Mouse (Mus musculus) heart, postnatal 10 days (tissue): ENCODE measurements around the gene Gm45785. TPM values are rescaled to one million over a fixed set of nuclear protein-coding genes. Genes with fewer than 3 reads are reported as not detected.
"Not testable (repeated sequence)": the region's sequence is repeated elsewhere in the genome, so short reads cannot be mapped to it uniquely, and the experiment has no call there.

ENCODE experiments used
- DNase-seq, 2 experiments: peaks; one replicate each; pipeline ENCODE4 v3.0.0; 2021
- intact Hi-C: fragments of 180-260 bp; cut with DNase I; formaldehyde crosslinking; loops from one replicate; pipeline ENCODE4 v1.15.1; 2025
- total RNA-seq, 2 experiments: library from RNA; stranded (reverse); gene quantifications; 2 replicates each; pipeline ENCODE4 v1.2.3; 2021

The Gm45785 gene
- total RNA-seq = not detected

- intact Hi-C loops = loop anchor here (5.0 kb wide), 3 partner anchors 96 to 336 kb away; partner anchors contain the start of genes Hras, Ifitm5, Lrrc56 and Rnh1
Observed at GRCm38 (mm10) chr7:140855860-140856784, at the start of gene Gm45785. TSS of gene Gm45785 (minus strand) at chr7:140856331.

GRCm38 (mm10) chr7:140905642-140906081 is 49.5 kb upstream of the Gm45785 start:
- intact Hi-C loops = loop anchor here (5.0 kb wide), 1 partner anchor 52 kb away; the partner anchor contains the start of genes Gm45717 and Ifitm2
- no peak for DNase-seq

More at GRCm38 (mm10) chr7:140855860-140856784, at the start of gene Gm45785:
- DNase-seq = peak; percentile 90 to 91

GRCm38 (mm10) chr7:140903212-140903611 is 47.1 kb upstream of the Gm45785 start:
- intact Hi-C loops = loop anchor here (1.0 to 2.0 kb wide), 2 partner anchors 59 to 824 kb away; no protein-coding TSS in a partner anchor
- DNase-seq = peak; percentile 83 to 92

- peak; percentile 44 to 50 for DNase-seq
- intact Hi-C loops = loop anchor here (2.0 kb wide), 1 partner anchor 823 kb away; no protein-coding TSS in a partner anchor
Observed at GRCm38 (mm10) chr7:140902036-140902875, 46.1 kb upstream of the Gm45785 start.

GRCm38 (mm10) chr7:140900220-140900619 is 44.1 kb upstream of the Gm45785 start, which contains the start of gene Cox8b:
TSS of gene Cox8b (minus strand) at chr7:140900446.
- DNase-seq = peak; percentile 78 to 81
- intact Hi-C loops = no loop called here

- peak; percentile 15 to 26 for DNase-seq
- intact Hi-C loops = no loop called here
Observed at GRCm38 (mm10) chr7:140899121-140899520, 43.0 kb upstream of the Gm45785 start.

GRCm38 (mm10) chr7:140897863-140898262 is 41.7 kb upstream of the Gm45785 start:
- intact Hi-C loops = no loop called here
- no peak for DNase-seq

- DNase-seq = no peak
- intact Hi-C loops = no loop called here
Observed at GRCm38 (mm10) chr7:140894611-140895010, 38.5 kb upstream of the Gm45785 start.

GRCm38 (mm10) chr7:140894031-140894430 is 37.9 kb upstream of the Gm45785 start:
- intact Hi-C loops = no loop called here
- no peak for DNase-seq

GRCm38 (mm10) chr7:140890636-140891035 is 34.5 kb upstream of the Gm45785 start:
- intact Hi-C loops, DNase-seq: not testable (repeated sequence)

GRCm38 (mm10) chr7:140882469-140882803 is 26.3 kb upstream of the Gm45785 start:
- intact Hi-C loops = no loop called here
- DNase-seq = no peak

GRCm38 (mm10) chr7:140881696-140882468 is 25.8 kb upstream of the Gm45785 start, which contains the start of the genes Psmd13 and Sirt3:
TSS of gene Psmd13 (plus strand) at chr7:140881968.
TSS of gene Sirt3 (minus strand) at chr7:140882309.
- intact Hi-C loops = loop anchor here (1.0 kb wide), 1 partner anchor 25 kb away; the partner anchor contains the start of gene Bet1l
- peak; percentile 96 for DNase-seq

GRCm38 (mm10) chr7:140880865-140881515 is 24.9 kb upstream of the Gm45785 start:
- intact Hi-C loops = loop anchor here (1.0 kb wide), 1 partner anchor 24 kb away; the partner anchor contains the start of gene Bet1l
- DNase-seq = peak in 1 of 2 experiments; percentile 25

- DNase-seq = no peak
- intact Hi-C loops = no loop called here
Observed at GRCm38 (mm10) chr7:140880419-140880818, 24.3 kb upstream of the Gm45785 start.

GRCm38 (mm10) chr7:140879355-140879754 is 23.2 kb upstream of the Gm45785 start:
- no peak for DNase-seq
- intact Hi-C loops = no loop called here

GRCm38 (mm10) chr7:140877364-140877763 is 21.2 kb upstream of the Gm45785 start:
- intact Hi-C loops = no loop called here

GRCm38 (mm10) chr7:140874224-140874623 is 18.1 kb upstream of the Gm45785 start:
- intact Hi-C loops = no loop called here
- no peak for DNase-seq

More at GRCm38 (mm10) chr7:140877364-140877763, 21.2 kb upstream of the Gm45785 start:
- DNase-seq = no peak

- intact Hi-C loops = no loop called here
- DNase-seq = no peak
Observed at GRCm38 (mm10) chr7:140864761-140865160, 8.6 kb upstream of the Gm45785 start.

- intact Hi-C loops = no loop called here
- DNase-seq = no peak
Observed at GRCm38 (mm10) chr7:140860728-140861127, 4.6 kb upstream of the Gm45785 start.
